Mouse (Mus musculus) forebrain, embryonic 15.5 days (tissue): ENCODE data around the gene Fgfr2. TPM values are rescaled to one million over a fixed set of nuclear protein-coding genes. Genes with fewer than 3 reads are reported as not detected.
A peak's percentile ranks its signal among the peaks of the same experiment; 100 is the strongest.

ENCODE experiments used
- ATAC-seq: fragments of 200-750 bp; cut with Nextera tagmentation; replicated peaks from 2 replicates; pipeline ENCODE4 v1.8.0; 2017; ENCODE audit warnings: mild to moderate bottlenecking, moderate TSS enrichment, moderate library complexity
- H3K27ac ChIP-seq: fragments of 300-500 bp; sonication (generic); replicated peaks from 2 replicates; pipeline ENCODE4 v1.5.1; 2015; ENCODE audit warnings: mild to moderate bottlenecking, inconsistent platforms
- H3K27me3 ChIP-seq: fragments of 300-500 bp; sonication (generic); 2 replicates; pipeline ENCODE4 v1.6.1; 2015; ENCODE audit warnings: inconsistent platforms
- H3K36me3 ChIP-seq: fragments of 300-500 bp; sonication (generic); 2 replicates; pipeline ENCODE4 v1.6.1; 2015; ENCODE audit warnings: mild to moderate bottlenecking, inconsistent platforms
- H3K4me1 ChIP-seq: fragments of 300-500 bp; sonication (generic); 2 replicates; pipeline ENCODE4 v1.6.1; 2015; ENCODE audit warnings: inconsistent platforms
- H3K4me2 ChIP-seq: fragments of 300-500 bp; sonication (generic); replicated peaks from 2 replicates; pipeline ENCODE4 v1.6.1; 2015; ENCODE audit warnings: mild to moderate bottlenecking, inconsistent platforms
- H3K4me3 ChIP-seq: fragments of 300-500 bp; sonication (generic); 2 replicates; pipeline ENCODE4 v1.5.1; 2015; ENCODE audit warnings: mild to moderate bottlenecking, inconsistent platforms
- H3K9ac ChIP-seq: fragments of 300-500 bp; sonication (generic); replicated peaks from 2 replicates; pipeline ENCODE4 v1.6.1; 2015; ENCODE audit warnings: mild to moderate bottlenecking, inconsistent platforms
- H3K9me3 ChIP-seq: fragments of 300-500 bp; sonication (generic); 2 replicates; pipeline ENCODE4 v1.6.1; 2016; ENCODE audit warnings: inconsistent platforms
- WGBS: fragments of 180-500 bp; shearing (Covaris S2); methylation state at CpG from one replicate; pipeline ENCODE4 v1.1.7; 2015; ENCODE audit warnings: mixed read lengths; 5-methylcytosine and 5-hydroxymethylcytosine counted together
- polyA plus RNA-seq: library from polyadenylated mRNA; unstranded; fragments of >200 nt; fragmentation: Nextera tagmentation; extraction: Ambion mirVana; gene quantifications from 2 replicates; pipeline ENCODE4 v1.2.1, GENCODE M21; 2015

Gene Fgfr2
- polyA plus RNA-seq, 1 experiment from 2014 or later, result 48.1 TPM

- no peak for ATAC-seq
- whole genome bisulfite sequencing, result 59% methylated on average over 7 of the region's 7 CpGs
- Histone ChIP-seq H3K27me3 (peaks cover 50% of the 10 kb centered on the region), H3K4me2 (no peak overlapping the region), H3K9ac (no peak overlapping the region), H3K9me3 (no peaks in the 10 kb centered on the region), H3K4me1 (peaks cover 19% of the 10 kb centered on the region), H3K36me3 (no peaks in the 10 kb centered on the region), H3K4me3 (no peak overlapping the region), H3K27ac (no peak overlapping the region)
Measured at GRCm38 (mm10) chr7:131602106-131602505, 1521.0 kb downstream of the Fgfr2 start.

GRCm38 (mm10) chr7:131598483-131598824, 1524.7 kb downstream of the Fgfr2 start:
- peak; percentile 51; the same call in 1 of the 2 replicates for ATAC-seq
- H3K27me3 ChIP-seq, result peaks cover 55% of the 10 kb centered on the region
- H3K4me2 ChIP-seq, result peak overlapping the region; percentile 19
- H3K9ac ChIP-seq, result no peak overlapping the region
- H3K36me3 ChIP-seq, result no peaks in the 10 kb centered on the region
- H3K4me3 ChIP-seq, result no peak overlapping the region
- H3K4me1 ChIP-seq, result peaks cover 19% of the 10 kb centered on the region
- H3K9me3 ChIP-seq, result no peaks in the 10 kb centered on the region
- 2% methylated on average over 5 of the region's 5 CpGs for WGBS
- no peak overlapping the region for H3K27ac ChIP-seq

- Histone ChIP-seq H3K9me3 (no peaks in the 10 kb centered on the region), H3K9ac (no peak overlapping the region), H3K4me1 (peaks cover 19% of the 10 kb centered on the region), H3K27me3 (peaks cover 59% of the 10 kb centered on the region), H3K36me3 (no peaks in the 10 kb centered on the region), H3K4me2 (peak overlapping the region; percentile 19), H3K4me3 (no peak overlapping the region), H3K27ac (no peak overlapping the region)
- ATAC-seq, result peak; percentile 76; the same call in 1 of the 2 replicates
- WGBS, result 4% methylated on average over 12 of the region's 12 CpGs
Measured at GRCm38 (mm10) chr7:131597779-131598482, 1525.2 kb downstream of the Fgfr2 start.

- no peaks in the 10 kb centered on the region for H3K9me3 ChIP-seq
- H3K27me3 ChIP-seq, result peaks cover 17% of the 10 kb centered on the region; the same call in 1 of the 2 replicates
- H3K4me1 ChIP-seq, result no peaks in the 10 kb centered on the region
- H3K27ac ChIP-seq, result no peak overlapping the region
- no peak overlapping the region for H3K4me3 ChIP-seq
- ATAC-seq, result no peak
- no peak overlapping the region for H3K9ac ChIP-seq
- 40% methylated on average over 5 of the region's 5 CpGs for WGBS
- no peaks in the 10 kb centered on the region for H3K36me3 ChIP-seq
- no peak overlapping the region for H3K4me2 ChIP-seq
Measured at GRCm38 (mm10) chr7:131585551-131585950, 1537.6 kb downstream of the Fgfr2 start.

- no peak for ATAC-seq
- Histone ChIP-seq H3K9me3 (no peaks in the 10 kb centered on the region), H3K4me1 (no peaks in the 10 kb centered on the region), H3K36me3 (no peaks in the 10 kb centered on the region), H3K4me2 (no peak overlapping the region), H3K9ac (no peak overlapping the region), H3K4me3 (no peak overlapping the region), H3K27ac (no peak overlapping the region), H3K27me3 (peaks cover 14% of the 10 kb centered on the region; the same call in 1 of the 2 replicates)
- 78% methylated on average over 9 of the region's 9 CpGs for WGBS
Measured at GRCm38 (mm10) chr7:131582178-131582577, 1541.0 kb downstream of the Fgfr2 start.

GRCm38 (mm10) chr7:131575246-131575645, 1547.9 kb downstream of the Fgfr2 start:
- no peak overlapping the region for H3K4me3 ChIP-seq
- 79% methylated on average over 6 of the region's 6 CpGs for WGBS
- ATAC-seq, result no peak
- H3K9ac ChIP-seq, result no peak overlapping the region
- no peak overlapping the region for H3K27ac ChIP-seq
- no peak overlapping the region for H3K4me2 ChIP-seq
- no peaks in the 10 kb centered on the region for H3K4me1 ChIP-seq
- H3K36me3 ChIP-seq, result peaks cover 29% of the 10 kb centered on the region
- H3K27me3 ChIP-seq, result peaks cover 4% of the 10 kb centered on the region; the same call in 1 of the 2 replicates
- H3K9me3 ChIP-seq, result no peaks in the 10 kb centered on the region

- ATAC-seq, result peak; percentile 69
- under 1% methylated on average over 14 of the region's 14 CpGs for WGBS
- Histone ChIP-seq H3K27me3 (peaks cover 38% of the 10 kb centered on the region), H3K36me3 (peaks cover 29% of the 10 kb centered on the region), H3K4me1 (peaks cover 28% of the 10 kb centered on the region), H3K9ac (peak overlapping the region; percentile 95), H3K27ac (peak overlapping the region; percentile 93), H3K4me3 (peak overlapping the region; percentile 86), H3K9me3 (no peaks in the 10 kb centered on the region), H3K4me2 (peak overlapping the region; percentile 64)
Measured at GRCm38 (mm10) chr7:131560697-131561042, 1562.5 kb downstream of the Fgfr2 start.

GRCm38 (mm10) chr7:131559986-131560696, 1563.0 kb downstream of the Fgfr2 start, which contains the start of gene Bub3:
TSS of gene Bub3 (plus strand) at chr7:131560222.
- ATAC-seq, result peak; percentile 96
- Histone ChIP-seq H3K4me1 (peaks cover 33% of the 10 kb centered on the region), H3K27ac (peak within 1 kb of the TSS; percentile 93), H3K4me3 (peak within 1 kb of the TSS; percentile 86), H3K27me3 (peaks cover 43% of the 10 kb centered on the region), H3K9ac (peak within 1 kb of the TSS; percentile 95), H3K4me2 (peak within 1 kb of the TSS; percentile 64), H3K36me3 (peaks cover 29% of the 10 kb centered on the region), H3K9me3 (no peaks in the 10 kb centered on the region)
- WGBS, result under 1% methylated on average over 49 of the region's 51 CpGs

GRCm38 (mm10) chr7:131557751-131558150, 1565.4 kb downstream of the Fgfr2 start:
- Histone ChIP-seq H3K27ac (no peak overlapping the region), H3K4me3 (no peak overlapping the region), H3K27me3 (peaks cover 67% of the 10 kb centered on the region), H3K4me1 (peaks cover 45% of the 10 kb centered on the region), H3K9me3 (no peaks in the 10 kb centered on the region), H3K4me2 (no peak overlapping the region), H3K36me3 (peaks cover 10% of the 10 kb centered on the region), H3K9ac (no peak overlapping the region)
- ATAC-seq, result no peak
- 33% methylated on average over 2 of the region's 2 CpGs for WGBS

GRCm38 (mm10) chr7:131556541-131557271, 1566.4 kb downstream of the Fgfr2 start:
- H3K9me3 ChIP-seq, result no peaks in the 10 kb centered on the region
- no peak overlapping the region for H3K27ac ChIP-seq
- peaks cover 77% of the 10 kb centered on the region for H3K27me3 ChIP-seq
- H3K9ac ChIP-seq, result no peak overlapping the region
- 1% methylated on average over 37 of the region's 37 CpGs for WGBS
- peaks cover 36% of the 10 kb centered on the region for H3K4me1 ChIP-seq
- no peak overlapping the region for H3K4me3 ChIP-seq
- H3K4me2 ChIP-seq, result no peak overlapping the region
- H3K36me3 ChIP-seq, result 0 out of 2 replicates have a peak, but pooled peaks cover under 1% of the 10 kb centered on the region
- ATAC-seq, result no peak

GRCm38 (mm10) chr7:131556116-131556515, 1567.0 kb downstream of the Fgfr2 start:
- 2% methylated on average over 9 of the region's 9 CpGs for WGBS
- no peak for ATAC-seq
- Histone ChIP-seq H3K27ac (no peak overlapping the region), H3K9ac (no peak overlapping the region), H3K9me3 (no peaks in the 10 kb centered on the region), H3K27me3 (peaks cover 83% of the 10 kb centered on the region), H3K4me1 (peaks cover 31% of the 10 kb centered on the region), H3K36me3 (no peaks in the 10 kb centered on the region), H3K4me2 (no peak overlapping the region), H3K4me3 (no peak overlapping the region)
